Mouse (Mus musculus): ENCODE data around the gene Macf1.

The Macf1 gene

DNA sequence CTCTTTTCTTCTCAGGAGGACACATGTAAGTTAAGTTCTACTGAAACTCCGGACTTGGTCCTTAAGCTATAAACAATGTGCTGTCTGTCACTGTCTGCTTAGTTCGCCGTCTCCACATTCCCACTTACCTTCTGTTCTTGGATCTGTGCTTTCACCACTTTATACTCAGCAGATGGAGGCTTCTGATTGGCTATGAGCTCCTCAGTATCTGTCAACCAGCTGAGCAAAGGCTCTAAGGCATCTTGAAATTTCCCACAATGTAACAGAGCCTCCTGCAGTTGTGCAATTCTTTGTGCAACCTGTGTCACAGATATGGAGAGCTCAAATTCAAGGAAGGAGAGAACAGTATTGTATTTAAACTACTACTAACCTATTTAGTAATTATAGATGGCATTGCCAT is 282.9 kb downstream of the Macf1 start:
- no peak for DNase-seq

DNA sequence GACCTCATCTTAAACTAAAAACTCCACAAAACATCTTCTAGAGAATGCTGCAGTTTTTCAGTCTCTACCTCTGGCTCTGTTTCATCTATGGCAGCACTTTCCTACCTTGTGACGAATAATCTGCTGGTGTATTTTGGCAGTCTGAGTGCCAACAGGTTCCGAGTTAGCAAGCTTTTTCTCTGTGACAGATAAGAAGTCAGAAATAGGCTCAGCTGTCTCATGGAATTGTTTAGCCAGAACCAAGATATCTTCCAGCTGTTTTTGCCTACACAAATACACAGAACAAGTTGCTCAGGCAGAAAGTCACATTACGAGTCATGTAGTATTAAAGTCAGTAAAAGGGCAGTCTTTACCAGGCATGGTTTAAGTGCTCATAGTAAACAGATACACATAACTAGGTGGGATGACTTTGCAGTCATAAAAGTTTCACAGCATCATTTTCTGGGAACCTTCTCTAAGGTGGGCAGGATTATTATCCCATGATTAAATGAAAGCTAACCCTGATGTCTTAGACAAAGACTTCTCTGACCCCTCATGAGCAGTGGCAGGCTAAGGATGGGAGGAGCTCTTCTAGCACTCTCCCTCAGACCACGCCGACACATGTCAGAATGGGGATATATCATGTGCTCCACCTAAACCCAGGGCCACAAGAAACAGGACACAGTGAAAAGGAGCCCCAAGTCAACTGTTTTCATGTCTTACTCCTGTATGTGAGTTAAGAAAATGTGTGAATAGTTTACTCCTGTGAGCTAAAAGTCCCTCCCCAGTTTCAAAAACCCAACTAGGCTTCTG is 286.3 kb downstream of the Macf1 start:
- DNase-seq = no peak

DNA sequence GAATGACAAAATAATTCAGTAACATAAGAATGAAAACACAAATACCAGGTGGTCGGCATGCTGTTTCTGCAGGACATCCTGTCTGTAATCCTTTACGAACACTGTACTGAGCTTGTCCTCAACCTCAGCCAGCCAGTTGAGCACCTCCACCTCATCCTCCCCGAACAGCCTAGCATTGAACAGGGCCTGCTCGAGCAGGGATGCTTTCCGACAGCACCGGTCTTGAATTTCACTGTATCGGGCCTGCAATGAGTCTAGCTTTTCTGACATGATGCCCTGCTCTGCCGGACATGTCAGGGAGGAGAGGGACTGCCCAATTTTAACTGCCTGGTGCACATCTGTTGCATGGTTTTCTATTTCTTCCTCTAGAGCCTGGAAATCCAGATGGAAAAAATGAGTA is 287.1 kb downstream of the Macf1 start:
- DNase-seq = no peak

DNA sequence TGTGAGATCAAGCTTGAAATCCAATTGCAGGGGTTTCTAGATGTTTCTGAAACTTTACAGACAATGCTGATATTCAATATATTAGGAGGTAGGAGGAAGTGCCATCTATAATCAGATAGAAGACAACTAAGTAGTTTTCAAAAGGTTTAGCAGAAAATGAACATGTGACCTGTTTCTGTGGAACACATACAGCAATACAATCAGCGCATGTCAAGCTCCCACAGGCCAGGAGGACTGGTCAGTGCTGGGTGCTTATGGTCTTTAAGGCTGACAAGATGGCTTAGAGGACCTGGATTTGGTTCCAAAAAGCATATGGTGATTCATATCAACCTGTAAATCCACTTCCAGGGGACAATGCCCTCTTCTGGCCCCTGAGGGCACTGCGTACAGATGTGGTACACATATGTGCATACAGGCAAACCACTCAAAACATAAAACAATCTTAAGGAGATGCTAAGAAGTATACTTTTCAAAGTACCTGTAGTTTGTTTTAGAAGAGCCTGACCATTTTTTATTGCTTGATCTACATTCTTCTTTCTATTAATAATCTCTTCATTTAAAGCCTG is 288.6 kb downstream of the Macf1 start:
- DNase-seq = peak; percentile 20 to 25

DNA sequence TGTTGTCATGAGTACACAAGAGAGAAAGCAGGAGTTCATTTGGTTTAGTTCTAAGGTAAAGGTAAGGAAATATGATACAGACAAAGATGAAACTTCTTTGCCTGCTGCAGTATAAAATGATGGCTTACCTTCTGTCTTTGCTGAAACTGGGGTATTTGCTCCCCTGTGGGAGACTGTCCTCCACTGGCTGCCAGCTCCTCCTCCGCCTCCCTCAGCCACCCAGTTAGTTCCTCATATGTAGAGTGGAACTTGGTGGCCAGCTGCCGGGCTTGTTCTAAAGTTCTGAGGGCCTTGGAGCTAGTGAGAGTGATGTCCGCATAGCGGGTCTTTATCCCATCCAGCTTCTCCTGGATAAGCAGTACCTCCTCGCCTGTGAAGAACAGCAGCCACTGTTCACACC is 289.3 kb downstream of the Macf1 start:
- no peak for DNase-seq

DNA sequence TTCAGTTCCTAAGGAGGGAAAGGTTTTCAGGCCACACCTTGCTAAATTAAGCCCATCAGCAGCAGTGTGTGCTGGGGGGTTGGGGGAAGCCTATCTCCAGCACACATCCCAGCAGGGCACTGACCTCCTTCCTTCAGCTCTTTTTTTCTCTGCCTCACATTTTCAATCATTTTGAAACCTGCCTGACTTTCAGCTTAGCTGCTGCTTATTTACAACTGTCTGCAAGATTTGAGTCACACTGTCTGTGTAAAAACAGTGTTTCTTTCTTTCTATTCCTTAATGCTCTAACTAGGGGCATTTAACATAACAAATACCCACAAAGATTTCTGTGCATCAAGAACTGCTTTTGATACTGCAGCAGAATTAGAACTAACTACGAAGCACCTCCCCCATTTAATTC is 289.9 kb downstream of the Macf1 start:
- DNase-seq = no peak

- no peak for DNase-seq
Measured at GRCm38 (mm10) chr4:123393004-123393403, 291.2 kb downstream of the Macf1 start.

DNA sequence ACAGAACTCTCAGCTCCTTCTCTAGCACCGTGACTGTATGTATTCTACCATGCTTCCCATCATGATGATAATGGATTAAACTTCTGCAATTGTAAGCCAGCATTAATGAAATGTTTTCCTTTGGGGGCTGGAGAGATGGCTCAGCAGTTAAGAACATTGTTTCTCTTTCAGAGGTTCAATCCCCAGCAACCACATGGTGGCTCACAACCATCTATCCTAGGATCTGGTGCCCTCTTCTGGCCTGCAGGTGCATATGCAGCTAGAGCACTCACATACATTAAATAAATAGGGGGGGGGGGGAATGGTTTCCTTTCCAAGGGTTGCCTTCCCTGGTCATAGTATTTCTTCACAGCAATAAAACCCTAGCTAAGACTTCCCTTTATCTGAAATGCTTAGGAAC is 292.0 kb downstream of the Macf1 start:
- peak; percentile 47 to 50 for DNase-seq

- no peak for DNase-seq
Measured at GRCm38 (mm10) chr4:123385028-123385427, 299.1 kb downstream of the Macf1 start.

- no peak for DNase-seq
Measured at GRCm38 (mm10) chr4:123383173-123383572, 301.0 kb downstream of the Macf1 start.

DNA sequence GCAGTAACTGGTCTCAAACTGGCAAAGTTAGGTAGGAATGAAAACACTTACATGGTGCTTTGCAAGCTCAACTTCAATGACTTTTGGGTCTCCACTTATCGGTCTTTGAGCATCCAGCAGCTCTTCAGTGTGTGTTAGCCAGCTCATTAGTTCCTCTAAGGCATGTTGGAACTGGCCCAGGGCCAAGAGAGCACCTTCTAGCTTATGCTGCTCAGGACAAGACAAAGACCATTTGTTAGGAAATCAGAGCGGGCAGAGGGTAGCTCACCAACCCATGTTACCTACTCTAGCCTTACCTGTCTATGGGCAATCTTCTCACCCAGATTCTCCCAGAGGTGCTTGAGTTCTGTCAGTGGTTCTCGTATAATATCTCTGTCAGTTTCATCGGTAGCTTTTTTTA is 302.1 kb downstream of the Macf1 start:
- peak; percentile 27 to 28 for DNase-seq

- DNase-seq = no peak
Measured at GRCm38 (mm10) chr4:123381598-123381997, 302.6 kb downstream of the Macf1 start.

GRCm38 (mm10) chr4:123376031-123376430 is 308.1 kb downstream of the Macf1 start:
- DNase-seq = no peak

DNA sequence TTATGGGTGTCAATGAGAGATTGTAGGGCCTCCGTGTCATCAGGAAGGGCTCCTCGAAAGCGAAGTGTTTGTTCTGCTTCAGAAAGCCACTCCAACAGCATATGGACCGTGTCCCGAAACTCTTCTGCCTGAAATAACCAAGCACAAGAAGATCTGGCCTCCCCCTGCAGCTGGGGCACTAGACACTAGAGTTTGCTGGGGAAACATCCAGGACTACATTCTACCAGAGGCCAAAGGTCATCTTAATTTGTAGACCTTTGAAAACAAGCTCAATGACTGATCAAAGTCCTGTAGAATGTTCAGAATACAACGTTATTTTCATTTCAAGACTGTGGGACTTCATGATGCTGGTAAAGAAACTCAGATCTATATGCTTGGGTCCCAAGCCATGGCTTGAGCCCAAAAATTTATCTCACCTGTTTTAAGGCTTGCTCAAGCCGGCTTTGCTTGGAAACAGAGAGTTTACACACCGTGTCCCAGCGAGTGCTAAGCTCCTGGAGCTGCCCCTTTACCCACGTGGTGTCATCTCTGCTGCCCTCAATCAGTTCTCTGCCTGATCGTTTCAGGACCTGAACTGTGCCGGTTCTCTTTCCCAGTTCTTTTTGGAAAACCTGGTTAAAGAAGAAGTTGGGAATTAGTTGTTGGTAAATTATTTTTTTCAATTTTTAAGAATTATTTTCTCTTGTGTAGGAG is 309.7 kb downstream of the Macf1 start:
- no peak for DNase-seq

DNA sequence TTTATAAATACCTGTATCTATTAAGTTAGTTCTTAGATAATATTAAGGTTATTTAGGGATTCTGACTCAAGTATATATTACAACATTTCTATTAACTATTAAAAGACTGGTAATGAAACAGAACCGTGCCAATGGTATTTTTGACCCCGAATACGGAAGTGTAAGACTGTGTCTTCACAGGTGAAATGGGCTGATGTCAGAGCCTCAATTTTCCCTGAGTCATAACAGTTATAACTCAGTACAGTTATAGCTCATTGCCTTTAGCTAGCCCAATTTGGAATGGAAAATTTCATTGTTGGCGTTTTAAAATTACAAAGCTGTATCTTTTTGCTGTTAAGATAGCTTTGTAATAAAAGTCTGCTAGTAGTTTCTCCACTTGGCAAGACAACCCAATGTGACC is 320.6 kb downstream of the Macf1 start:
- no peak for DNase-seq

GRCm38 (mm10) chr4:123360771-123361170 is 323.4 kb downstream of the Macf1 start:
- DNase-seq = no peak

DNA sequence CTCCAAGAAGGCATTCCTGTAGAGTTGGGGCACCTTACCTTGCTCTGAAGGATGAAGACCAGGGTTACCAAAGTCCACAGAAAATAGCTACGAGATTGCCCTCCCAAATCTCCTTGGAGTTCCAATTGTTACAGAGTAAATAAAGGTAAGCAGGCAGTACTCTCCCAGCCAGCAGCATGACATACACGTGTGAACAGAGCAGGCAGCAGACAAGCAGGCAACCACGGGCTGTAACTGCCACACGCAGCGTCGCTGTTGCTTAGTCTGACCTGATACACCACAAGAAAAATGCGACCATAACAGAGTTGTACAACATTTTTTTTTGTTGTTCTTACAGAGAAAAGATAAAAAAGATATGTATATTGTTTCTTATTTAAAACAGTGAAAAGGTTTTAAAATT is 325.5 kb downstream of the Macf1 start:
- DNase-seq = no peak

GRCm38 (mm10) chr4:123355941-123356340 is 328.2 kb downstream of the Macf1 start:
- DNase-seq = no peak

- DNase-seq = no peak
Measured at GRCm38 (mm10) chr4:123353271-123353877, 330.8 kb downstream of the Macf1 start.

- no peak for DNase-seq
Measured at GRCm38 (mm10) chr4:123343471-123343789, 340.7 kb downstream of the Macf1 start.

DNA sequence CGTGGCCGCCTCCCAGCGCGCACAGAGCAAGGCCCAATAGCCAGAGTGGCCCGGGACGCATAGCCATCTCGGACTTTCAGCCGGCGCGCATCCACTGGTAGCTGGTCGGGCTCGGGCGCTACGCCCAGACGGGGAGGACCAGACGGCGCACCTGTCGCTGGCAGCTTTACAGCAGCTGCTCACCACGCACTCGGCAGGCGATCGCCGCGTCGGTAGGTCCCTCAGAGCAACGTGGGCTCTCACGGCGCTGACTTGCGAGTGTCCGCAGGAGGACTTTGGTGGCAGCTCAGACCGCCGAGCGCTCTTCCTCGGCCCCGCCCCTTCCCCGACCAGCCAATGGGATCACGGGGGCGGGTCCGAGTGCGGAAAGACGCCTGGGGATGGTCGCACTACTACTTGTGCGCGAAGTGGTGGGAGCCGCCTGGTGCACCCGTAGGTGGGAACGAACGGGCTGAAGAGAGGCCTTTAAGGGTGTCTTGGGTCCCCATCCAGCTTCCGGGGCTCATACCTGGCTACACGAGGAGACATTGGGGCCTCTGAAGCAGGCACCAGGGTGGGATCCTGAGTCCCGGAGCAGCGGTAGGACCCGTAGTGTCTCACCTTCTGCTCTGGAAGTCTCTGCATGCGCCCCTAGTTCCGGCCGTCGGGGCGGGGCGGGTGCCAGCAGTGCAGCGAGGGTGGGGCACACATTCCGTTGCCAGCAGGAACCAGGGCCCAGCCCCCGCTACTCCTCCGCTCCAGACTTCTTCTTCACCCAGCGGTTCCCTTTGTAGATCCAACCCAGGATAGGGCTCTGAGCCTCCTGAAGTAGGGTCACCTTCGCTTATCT is 341.3 kb downstream of the Macf1 start, which contains the start of gene Bmp8a:
Bmp8a (minus strand) TSS at position 611 of the 829 bp plus-strand sequence.
- peak; percentile 81 to 82 for DNase-seq

- DNase-seq = peak; percentile 20 to 28
Measured at GRCm38 (mm10) chr4:123342091-123342641, 342.0 kb downstream of the Macf1 start.

Measured in cerebellum, postnatal 10 days (tissue).